Mouse (Mus musculus): ENCODE results near the gene Tgm5. TPM values are rescaled to one million over a fixed set of nuclear protein-coding genes. Genes with fewer than 3 reads are reported as not detected.

Gene Tgm5
- total and polyA plus RNA-seq, 3 experiments = not detected

- TF ChIP-seq MAZ (IDR thresholded peaks at IDR 0.05; ENCODE audit: low read depth, low read length) = no peak
- no peak for TF ChIP-seq RCOR1 (conservative IDR thresholded peaks at IDR 0.05; ENCODE audit: low read depth, low read length)
- no peaks in the 10 kb centered on the region for H3K36me3 ChIP-seq (replicated peaks in 1 of 2; ENCODE audit: control insufficient read depth in 1 of 2, insufficient read depth in 1 of 2, low read length in 1 of 2)
- in situ Hi-C loops (cut with MboI; ENCODE audit: low pct_ligation_motif_present, low pct_unique_long_range_greater_than_20kb, low sequenced_read_pairs) = no loop called here
- no peak overlapping the region for H3K9ac ChIP-seq (ENCODE audit: insufficient read depth, low read depth)
- no peaks in the 10 kb centered on the region for H3K79me2 ChIP-seq (replicated peaks; ENCODE audit: control insufficient read depth, extremely low read depth, insufficient read depth, poor library complexity, severe bottlenecking)
- H3K27me3 ChIP-seq (replicated peaks) = peaks cover 12% of the 10 kb centered on the region
- H3K27ac ChIP-seq (ENCODE audit: insufficient read depth, low read depth) = no peak overlapping the region
- H3K4me2 ChIP-seq (ENCODE audit: insufficient read depth, low read depth, poor library complexity, severe bottlenecking) = no peak overlapping the region
- no peaks in the 10 kb centered on the region for H3K9me3 ChIP-seq (replicated peaks; ENCODE audit: low read length)
- H3K4me3 ChIP-seq (replicated peaks in 1 of 3; ENCODE audit: low read depth in 2 of 3, low read length in 2 of 3, poor library complexity in 1 of 3) = no peak overlapping the region
- DNase-seq (ENCODE audit: extremely low read depth) = no peak
- no peaks in the 10 kb centered on the region for H3K4me1 ChIP-seq (ENCODE audit: control insufficient read depth in 1 of 2, insufficient read depth in 2 of 2)
- dilution Hi-C loops (cut with MboI; ENCODE audit: extremely low pct_ligation_motif_present, extremely low pct_unique_long_range_greater_than_20kb, low sequenced_read_pairs) = no loop called here
Measured at GRCm38 (mm10) chr2:121061315-121061714, 24.3 kb downstream of the Tgm5 start.

- Histone ChIP-seq H3K27ac (ENCODE audit: insufficient read depth, low read depth) (no peak overlapping the region), H3K9me3 (replicated peaks; ENCODE audit: low read length) (no peaks in the 10 kb centered on the region), H3K79me2 (replicated peaks; ENCODE audit: control insufficient read depth, extremely low read depth, insufficient read depth, poor library complexity, severe bottlenecking) (no peaks in the 10 kb centered on the region), H3K4me3 (replicated peaks in 1 of 3; ENCODE audit: low read depth in 2 of 3, low read length in 2 of 3, poor library complexity in 1 of 3) (no peak overlapping the region), H3K27me3 (replicated peaks) (peaks cover 10% of the 10 kb centered on the region), H3K36me3 (replicated peaks in 1 of 2; ENCODE audit: control insufficient read depth in 1 of 2, insufficient read depth in 1 of 2, low read length in 1 of 2) (no peaks in the 10 kb centered on the region), H3K4me1 (ENCODE audit: control insufficient read depth in 1 of 2, insufficient read depth in 2 of 2) (peaks cover 0 to 2% of the 10 kb centered on the region in 2 experiments; a peak in 1 of 4 replicates), H3K9ac (ENCODE audit: insufficient read depth, low read depth) (no peak overlapping the region), H3K4me2 (ENCODE audit: insufficient read depth, low read depth, poor library complexity, severe bottlenecking) (no peak overlapping the region)
- in situ Hi-C loops (cut with MboI; ENCODE audit: low pct_ligation_motif_present, low pct_unique_long_range_greater_than_20kb, low sequenced_read_pairs) = no loop called here
- dilution Hi-C loops (cut with MboI; ENCODE audit: extremely low pct_ligation_motif_present, extremely low pct_unique_long_range_greater_than_20kb, low sequenced_read_pairs) = no loop called here
- DNase-seq (ENCODE audit: extremely low read depth) = no peak
- no peak for TF ChIP-seq KAT2A (IDR thresholded peaks at IDR 0.05; ENCODE audit: insufficient replicate concordance, low read length)
- TF ChIP-seq HCFC1 (IDR thresholded peaks at IDR 0.05; ENCODE audit: low read depth, low read length) = no peak
- TF ChIP-seq CHD2 (IDR thresholded peaks at IDR 0.05; ENCODE audit: low read length) = no peak
- TF ChIP-seq JUN (IDR thresholded peaks at IDR 0.05; ENCODE audit: insufficient read depth, low read depth, low read length) = no peak
- TF ChIP-seq CHD1 (IDR thresholded peaks at IDR 0.05; ENCODE audit: low read depth, low read length) = no peak
- no peak for TF ChIP-seq MAX (IDR thresholded peaks at IDR 0.05; ENCODE audit: low read length)
- TF ChIP-seq SMC3 (IDR thresholded peaks at IDR 0.05; ENCODE audit: low read depth, low read length) = no peak
- no peak for TF ChIP-seq POLR2A (IDR thresholded peaks at IDR 0.05; ENCODE audit: low read depth, low read length)
- TF ChIP-seq MAFK (IDR thresholded peaks at IDR 0.05; ENCODE audit: insufficient replicate concordance, low read length) = no peak
- no peak for TF ChIP-seq NRF1 (IDR thresholded peaks at IDR 0.05; ENCODE audit: low read depth, low read length)
- TF ChIP-seq MAZ (IDR thresholded peaks at IDR 0.05; ENCODE audit: low read depth, low read length) = no peak
- TF ChIP-seq TCF12 (IDR thresholded peaks at IDR 0.05; ENCODE audit: low read depth, low read length) = no peak
- TF ChIP-seq MEF2A (IDR thresholded peaks at IDR 0.05; ENCODE audit: borderline replicate concordance, low read depth, low read length) = no peak
- TF ChIP-seq USF1 (IDR thresholded peaks at IDR 0.05; ENCODE audit: low read depth, low read length) = no peak
- no peak for TF ChIP-seq CTCF (conservative IDR thresholded peaks at IDR 0.05 in 1 of 2, IDR thresholded peaks at IDR 0.05 in 1 of 2; ENCODE audit: low read depth in 2 of 2, low read length in 2 of 2)
- TF ChIP-seq E2F4 (IDR thresholded peaks at IDR 0.05; ENCODE audit: insufficient replicate concordance, low read depth, low read length) = no peak
- TF ChIP-seq BHLHE40 (IDR thresholded peaks at IDR 0.05; ENCODE audit: low read depth, low read length) = no peak
Measured at GRCm38 (mm10) chr2:121057997-121058396, 27.6 kb downstream of the Tgm5 start.
